Mouse (Mus musculus): Measurements from ENCODE around the gene Scn8a.

Gene Scn8a

GRCm38 (mm10) chr15:100953955-100954354 is 84.3 kb downstream of the Scn8a start:
- in situ Hi-C loops (cut with MseI, MboI), result no loop called here

- in situ Hi-C loops (cut with MseI, MboI), result no loop called here
These were observed 85.1 kb downstream of the Scn8a start for GRCm38 (mm10) chr15:100954751-100955150.

GRCm38 (mm10) chr15:100960958-100961357 is 91.3 kb downstream of the Scn8a start:
- in situ Hi-C loops (cut with MseI, MboI), result no loop called here

GRCm38 (mm10) chr15:100961561-100961960 is 91.9 kb downstream of the Scn8a start:
- in situ Hi-C loops (cut with MseI, MboI), result no loop called here

- in situ Hi-C loops (cut with MseI, MboI), result no loop called here
These were observed 101.8 kb downstream of the Scn8a start for GRCm38 (mm10) chr15:100971443-100971842.

- in situ Hi-C loops (cut with MseI, MboI), result no loop called here
These were observed 103.1 kb downstream of the Scn8a start for GRCm38 (mm10) chr15:100972795-100973194.

- in situ Hi-C loops (cut with MseI, MboI), result no loop called here
These were observed 105.0 kb downstream of the Scn8a start for GRCm38 (mm10) chr15:100974679-100975078.

GRCm38 (mm10) chr15:100983427-100984153 is 113.9 kb downstream of the Scn8a start:
- in situ Hi-C loops (cut with MseI, MboI), result no loop called here

GRCm38 (mm10) chr15:100984154-100984893 is 114.7 kb downstream of the Scn8a start:
- in situ Hi-C loops (cut with MseI, MboI), result no loop called here

GRCm38 (mm10) chr15:100986479-100986878 is 116.8 kb downstream of the Scn8a start:
- in situ Hi-C loops (cut with MseI, MboI), result no loop called here

GRCm38 (mm10) chr15:100987031-100987430 is 117.4 kb downstream of the Scn8a start:
- in situ Hi-C loops (cut with MseI, MboI), result no loop called here

GRCm38 (mm10) chr15:100990283-100990682 is 120.6 kb downstream of the Scn8a start:
- in situ Hi-C loops (cut with MseI, MboI), result no loop called here

- in situ Hi-C loops (cut with MseI, MboI), result no loop called here
These were observed 127.4 kb downstream of the Scn8a start for GRCm38 (mm10) chr15:100997090-100997489.

- in situ Hi-C loops (cut with MseI, MboI), result no loop called here
These were observed 132.0 kb downstream of the Scn8a start for GRCm38 (mm10) chr15:101001685-101002084.

- in situ Hi-C loops (cut with MseI, MboI), result no loop called here
These were observed 132.8 kb downstream of the Scn8a start for GRCm38 (mm10) chr15:101002466-101002865.

GRCm38 (mm10) chr15:101004538-101004937 is 134.9 kb downstream of the Scn8a start:
- in situ Hi-C loops (cut with MseI, MboI), result no loop called here

GRCm38 (mm10) chr15:101005717-101006116 is 136.1 kb downstream of the Scn8a start:
- in situ Hi-C loops (cut with MseI, MboI), result no loop called here

- in situ Hi-C loops (cut with MseI, MboI), result no loop called here
These were observed 136.8 kb downstream of the Scn8a start for GRCm38 (mm10) chr15:101006251-101007040.

GRCm38 (mm10) chr15:101007236-101007635 is 137.6 kb downstream of the Scn8a start:
- in situ Hi-C loops (cut with MseI, MboI), result no loop called here

GRCm38 (mm10) chr15:101008386-101009010 is 138.8 kb downstream of the Scn8a start:
- in situ Hi-C loops (cut with MseI, MboI), result no loop called here

GRCm38 (mm10) chr15:101011352-101011751 is 141.7 kb downstream of the Scn8a start:
- in situ Hi-C loops (cut with MseI, MboI), result no loop called here

GRCm38 (mm10) chr15:101028960-101029359 is 159.3 kb downstream of the Scn8a start:
- in situ Hi-C loops (cut with MseI, MboI), result no loop called here
